8 mouse cellular contexts compared by ENCODE assay signal in the genomic region with DNA sequence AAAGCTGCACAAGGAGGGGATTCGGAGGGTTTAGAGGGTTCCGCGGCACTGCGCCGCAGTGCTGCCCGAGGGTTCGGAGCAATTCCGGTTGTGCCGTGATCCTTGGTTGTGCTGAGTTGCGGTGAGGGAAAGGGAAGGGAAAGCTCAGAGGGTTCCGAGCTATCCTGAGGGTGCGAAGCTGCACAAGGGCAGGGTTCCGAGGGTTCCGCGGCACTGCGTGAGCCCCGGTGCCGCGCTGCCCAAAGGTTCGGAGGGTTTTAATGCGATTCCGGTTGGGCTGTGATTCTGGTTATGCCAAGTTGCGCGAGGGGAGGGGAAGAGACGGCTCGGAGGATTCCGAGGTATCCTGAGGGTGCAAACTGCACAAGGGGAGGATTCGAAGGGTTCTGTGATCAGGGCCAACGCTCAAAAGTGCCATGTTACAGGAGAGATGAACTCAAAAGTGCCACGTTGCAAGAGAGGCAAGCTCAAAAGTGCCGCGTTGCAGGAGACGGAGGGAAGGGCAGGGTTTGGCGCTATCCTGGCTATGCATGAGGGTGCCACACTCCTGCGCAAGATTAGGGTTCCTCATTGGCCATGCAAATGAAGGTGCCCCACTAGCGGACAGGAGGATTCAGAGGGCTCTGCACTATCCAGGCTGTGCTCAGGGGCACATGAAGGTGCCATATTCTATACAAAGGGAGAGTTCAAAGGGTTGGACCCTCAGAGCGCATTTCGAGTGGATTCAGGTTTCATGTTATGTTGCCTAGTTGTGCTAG. TPM values are rescaled to one million over a fixed set of nuclear protein-coding genes. Genes with fewer than 3 reads are reported as not detected.
DNase-seq lines count a peak whose midpoint lies in the region; ATAC-seq and TF ChIP-seq lines count a peak whose summit lies in the region.

No protein-coding gene starts in this region.

- H3K4me1 ChIP-seq in kidney, embryonic 16.5 days (ENCODE audit: insufficient read depth, low read length), result peaks cover 32% of the 10 kb centered on the region
- H3K4me1 ChIP-seq in forebrain, postnatal 0 days (ENCODE audit: insufficient read depth), result no peaks in the 10 kb centered on the region
- H3K4me1 ChIP-seq in liver, embryonic 13.5 days (replicated peaks), result peaks cover 60% of the 10 kb centered on the region
- peaks cover 19% of the 10 kb centered on the region for H3K4me1 ChIP-seq in stomach, embryonic 14.5 days (ENCODE audit: control insufficient read depth, insufficient read depth, low read length)

- 39% methylated on average over 38 of the region's 38 CpGs for WGBS in kidney, embryonic 16.5 days
- WGBS in forebrain, postnatal 0 days, result 52% methylated on average over 38 of the region's 38 CpGs
- WGBS in liver, embryonic 13.5 days (ENCODE audit: insufficient replicate concordance), result 51% methylated on average over 38 of the region's 38 CpGs
- 50% methylated on average over 38 of the region's 38 CpGs for WGBS in stomach, embryonic 14.5 days

- no peak for DNase-seq in kidney, adult 9 months
- peak; percentile 67 for DNase-seq in brain, adult 2 months (ENCODE audit: low read depth, low spot score)
- peak; percentile 20 for DNase-seq in forebrain, postnatal 0 days
- no peak for DNase-seq in liver, embryonic 13.5 days
- no peak for DNase-seq in yolk sac, embryonic 10.5 days (ENCODE audit: low spot score)
- no peak for DNase-seq in adrenal gland, postnatal 4 days (ENCODE audit: low spot score in 2 of 2)

- peak overlapping the region; percentile 82 for H3K27ac ChIP-seq in kidney, embryonic 16.5 days (ENCODE audit: low read length)
- no peak overlapping the region for H3K27ac ChIP-seq in forebrain, postnatal 0 days (ENCODE audit: low read depth, low read length)
- no peak overlapping the region; the same call in 1 of the 2 replicates for H3K27ac ChIP-seq in liver, embryonic 13.5 days
- H3K27ac ChIP-seq in stomach, embryonic 14.5 days (ENCODE audit: low read length), result peak overlapping the region; percentile 93

- TF ChIP-seq CTCF in forebrain, postnatal 0 days (IDR thresholded peaks at IDR 0.05; ENCODE audit: low read depth), result no peak

- H3K9me3 ChIP-seq in kidney, embryonic 16.5 days (ENCODE audit: low read length), result peaks cover 31% of the 10 kb centered on the region
- H3K9me3 ChIP-seq in forebrain, postnatal 0 days (ENCODE audit: low read length), result peaks cover 13% of the 10 kb centered on the region
- peaks cover 9% of the 10 kb centered on the region; the same call in 1 of the 2 replicates for H3K9me3 ChIP-seq in liver, embryonic 13.5 days (replicated peaks)
- H3K9me3 ChIP-seq in stomach, embryonic 14.5 days (ENCODE audit: control insufficient read depth, low read depth, low read length), result peaks cover 26% of the 10 kb centered on the region

- H3K27me3 ChIP-seq in kidney, embryonic 16.5 days (ENCODE audit: insufficient read depth, low read length), result no peaks in the 10 kb centered on the region
- H3K27me3 ChIP-seq in forebrain, postnatal 0 days (ENCODE audit: insufficient read depth, low read length), result no peaks in the 10 kb centered on the region
- no peaks in the 10 kb centered on the region for H3K27me3 ChIP-seq in liver, embryonic 13.5 days
- no peaks in the 10 kb centered on the region for H3K27me3 ChIP-seq in stomach, embryonic 14.5 days (ENCODE audit: control insufficient read depth, insufficient read depth, low read length)

- H3K9ac ChIP-seq in kidney, embryonic 16.5 days (replicated peaks; ENCODE audit: low read length), result peak overlapping the region; percentile 80
- peak overlapping the region; percentile 31 for H3K9ac ChIP-seq in forebrain, postnatal 0 days
- H3K9ac ChIP-seq in liver, embryonic 13.5 days, result peak overlapping the region; percentile 69
- peak overlapping the region; percentile 62 for H3K9ac ChIP-seq in stomach, embryonic 14.5 days (replicated peaks; ENCODE audit: low read depth, low read length)

- peaks cover 77% of the 10 kb centered on the region for H3K36me3 ChIP-seq in kidney, embryonic 16.5 days (ENCODE audit: insufficient read depth, low read length)
- peaks cover 18% of the 10 kb centered on the region for H3K36me3 ChIP-seq in forebrain, postnatal 0 days (ENCODE audit: insufficient read depth)
- H3K36me3 ChIP-seq in liver, embryonic 13.5 days, result peaks cover 61% of the 10 kb centered on the region
- H3K36me3 ChIP-seq in stomach, embryonic 14.5 days (ENCODE audit: control insufficient read depth, insufficient read depth, low read length), result peaks cover 46% of the 10 kb centered on the region

- peak overlapping the region; percentile 59 for H3K4me3 ChIP-seq in kidney, embryonic 16.5 days (ENCODE audit: low read length)
- H3K4me3 ChIP-seq in forebrain, postnatal 0 days (ENCODE audit: low read depth, low read length), result peak overlapping the region; percentile 42
- peak overlapping the region; percentile 61 for H3K4me3 ChIP-seq in liver, embryonic 13.5 days (replicated peaks)
- peak overlapping the region; percentile 54 for H3K4me3 ChIP-seq in stomach, embryonic 14.5 days (ENCODE audit: low read depth, low read length)

- peak overlapping the region; percentile 55 for H3K4me2 ChIP-seq in kidney, embryonic 16.5 days (replicated peaks; ENCODE audit: low read depth, low read length)
- peak overlapping the region; percentile 62 for H3K4me2 ChIP-seq in forebrain, postnatal 0 days (ENCODE audit: low read depth)
- peak overlapping the region; percentile 68 for H3K4me2 ChIP-seq in liver, embryonic 13.5 days
- peak overlapping the region; percentile 46 for H3K4me2 ChIP-seq in stomach, embryonic 14.5 days (replicated peaks; ENCODE audit: low read depth, low read length)

- peak; percentile 35 for ATAC-seq in kidney, embryonic 16.5 days (ENCODE audit: low FRiP score, low TSS enrichment)
- ATAC-seq in forebrain, postnatal 0 days, result peak; percentile 34
- ATAC-seq in liver, embryonic 13.5 days (ENCODE audit: low read depth), result no peak
- ATAC-seq in stomach, embryonic 14.5 days (ENCODE audit: insufficient number of reproducible peaks, insufficient read depth, low FRiP score, low read depth), result no peak

RNA-seq across cellular contexts. Expression of a gene that starts 27.1 kb away (rescaled TPM):
- polyA plus RNA-seq in kidney, embryonic 16.5 days (2015; fragmentation: Nextera tagmentation; extraction: Ambion mirVana), result 32.1 and 33.6 TPM in 2 replicates
- total RNA-seq in forebrain, postnatal 0 days (2014; rRNA removed), result 27.2 and 36.0 TPM in 2 replicates
- 3.0 and 4.6 TPM in 2 replicates for polyA plus RNA-seq in forebrain, postnatal 0 days (2015; fragmentation: Nextera tagmentation; extraction: Ambion mirVana)
- polyA plus RNA-seq in liver, embryonic 13.5 days (2015; fragmentation: Nextera tagmentation; extraction: Ambion mirVana), result 13.8 and 17.4 TPM in 2 replicates
- 46.0 and 51.7 TPM in 2 replicates for polyA plus RNA-seq in stomach, embryonic 14.5 days (2014; fragmentation: Nextera tagmentation; extraction: Ambion mirVana)
- total RNA-seq in adrenal gland, postnatal 4 days (2021), result 10 to 100 TPM; 76.4 to 82.0 TPM

Comparison
In these comparisons a context has a peak if more than half of its experiments do, and no peak if none do; other contexts are left out.
1. ATAC-seq: peak in kidney, embryonic 16.5 days (single experiment) and forebrain, postnatal 0 days (single experiment); none in liver, embryonic 13.5 days (single experiment) and stomach, embryonic 14.5 days (single experiment).
2. H3K27ac ChIP-seq: peak in kidney, embryonic 16.5 days (single experiment) and stomach, embryonic 14.5 days (single experiment); none in forebrain, postnatal 0 days (single experiment) and liver, embryonic 13.5 days (single experiment).
3. DNase-seq: peak in brain, adult 2 months (single experiment) and forebrain, postnatal 0 days (single experiment); none in kidney, adult 9 months (single experiment), liver, embryonic 13.5 days (single experiment), yolk sac, embryonic 10.5 days (single experiment) and adrenal gland, postnatal 4 days (0 of 2).
4. Peak in every context shown above with its lines, with median percentiles within 50 percentile points of each other: H3K4me2 ChIP-seq, H3K4me3 ChIP-seq and H3K9ac ChIP-seq.